Mouse (Mus musculus) megakaryocyte-erythroid progenitor cell, adult 5-6 weeks (primary cell): ENCODE data around the gene Rccd1. TPM values are rescaled to one million over a fixed set of nuclear protein-coding genes. Genes with fewer than 3 reads are reported as not detected.

Experiments used
- ATAC-seq: replicated peaks from 2 replicates; pipeline ENCODE4 v1.8.0; 2016; ENCODE audit warnings: mild to moderate bottlenecking, inconsistent platforms; ENCODE audit not compliant: severe bottlenecking, poor library complexity, low FRiP score, low TSS enrichment
- total RNA-seq, 2 experiments: library from RNA; stranded (forward) in 1 of 2; stranded (reverse) in 1 of 2; fragments of 200-1000, 215-1000 nt in 1 of 2; fragments of >200 nt in 1 of 2; fragmentation: Nextera tagmentation in 1 of 2; gene quantifications; 2 replicates each; pipeline ENCODE4 v1.2.3; 2014 to 2017

Gene Rccd1
- total RNA-seq, 2 experiments from 2014 or later, result 20.4 to 22.7 TPM

DNA sequence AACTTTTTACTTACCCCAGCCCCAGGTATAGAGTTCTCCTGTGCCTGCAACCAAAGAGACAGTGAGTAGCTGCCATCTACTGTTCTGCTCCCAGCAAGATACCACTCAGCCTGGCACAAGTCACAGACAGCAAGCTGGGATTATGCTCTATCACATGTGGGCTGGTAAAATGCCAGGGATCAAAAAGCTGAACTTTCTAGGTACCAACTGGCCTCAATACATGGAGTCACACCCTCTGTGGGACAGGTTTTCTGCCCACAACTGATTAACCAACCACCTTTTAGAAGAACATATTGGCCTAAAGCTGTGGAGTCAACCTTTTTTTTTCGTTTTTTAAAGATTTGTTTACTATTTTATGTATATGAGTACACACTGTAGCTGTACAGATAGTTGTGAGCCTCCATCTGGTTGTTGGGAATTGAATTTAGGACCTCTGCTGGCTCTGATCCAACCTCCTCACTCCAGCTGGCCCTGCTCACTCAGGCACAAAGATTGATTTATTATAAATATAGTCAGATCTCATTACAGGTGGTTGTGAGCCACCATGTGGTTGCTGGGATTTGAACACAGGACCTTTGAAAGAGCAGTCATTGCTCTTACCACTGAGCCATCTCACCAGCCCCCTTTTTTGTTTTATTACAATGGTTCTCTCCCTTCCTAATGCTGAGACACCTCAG, 6.7 kb downstream of the Rccd1 start:
- ATAC-seq, result peak; percentile 51

DNA sequence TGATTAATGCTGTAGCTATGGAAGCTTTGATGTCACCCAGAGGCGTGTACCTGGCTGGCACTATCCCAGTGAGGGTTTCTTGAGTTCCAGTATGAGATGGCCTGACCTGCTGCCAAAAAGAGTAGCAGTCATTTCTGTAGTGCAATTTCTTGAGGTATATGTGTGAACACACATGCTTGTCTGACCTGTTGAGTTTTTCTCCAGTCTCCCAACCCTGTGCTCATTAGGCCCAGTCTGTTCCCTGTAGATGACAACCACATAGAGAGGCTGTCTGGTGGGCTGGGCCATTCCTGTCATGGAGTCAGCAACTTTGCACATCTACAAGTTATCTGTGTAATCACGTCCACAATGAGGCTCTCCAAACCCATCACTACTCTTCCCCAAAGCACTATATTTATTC, 8.5 kb downstream of the Rccd1 start:
- no peak for ATAC-seq

DNA sequence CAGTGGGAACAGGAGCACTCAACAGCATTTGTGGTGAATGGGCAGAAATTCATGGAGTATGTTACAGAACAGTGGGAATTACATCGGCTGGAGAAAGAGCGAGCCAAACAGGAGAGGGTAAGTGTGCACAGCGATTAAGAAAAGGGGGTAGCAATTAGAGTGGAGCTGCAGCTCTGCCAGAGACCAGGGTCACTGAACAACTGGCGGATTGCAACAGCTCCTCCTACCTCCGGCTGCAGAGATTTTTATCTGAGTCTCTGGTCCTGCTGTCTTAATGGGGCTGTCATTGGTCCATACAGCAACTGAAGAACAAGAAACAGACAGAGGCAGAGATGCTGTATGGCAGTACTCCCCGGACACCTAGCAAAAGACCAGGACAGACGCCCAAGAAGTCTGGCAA, 13.5 kb downstream of the Rccd1 start:
- ATAC-seq, result no peak

DNA sequence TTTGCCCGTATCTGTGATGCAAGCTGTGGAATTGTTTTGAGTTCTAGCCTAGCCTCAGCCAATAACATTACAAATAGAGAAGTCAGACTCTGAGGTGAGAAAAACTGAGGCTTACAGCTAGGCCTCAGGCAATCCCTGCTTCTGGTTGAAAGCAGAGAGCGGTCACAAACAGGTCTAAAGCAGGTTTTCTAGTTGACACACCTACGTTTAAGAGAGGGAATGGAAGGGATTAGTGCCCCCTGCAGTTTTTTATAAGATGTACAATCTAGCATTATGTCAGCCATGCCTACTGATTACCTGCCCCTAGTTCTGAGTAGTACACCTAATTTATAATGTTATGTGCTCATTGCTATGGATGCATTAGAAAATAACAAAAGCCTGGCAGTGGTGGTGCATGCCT, 16.5 kb downstream of the Rccd1 start:
- ATAC-seq, result no peak

DNA sequence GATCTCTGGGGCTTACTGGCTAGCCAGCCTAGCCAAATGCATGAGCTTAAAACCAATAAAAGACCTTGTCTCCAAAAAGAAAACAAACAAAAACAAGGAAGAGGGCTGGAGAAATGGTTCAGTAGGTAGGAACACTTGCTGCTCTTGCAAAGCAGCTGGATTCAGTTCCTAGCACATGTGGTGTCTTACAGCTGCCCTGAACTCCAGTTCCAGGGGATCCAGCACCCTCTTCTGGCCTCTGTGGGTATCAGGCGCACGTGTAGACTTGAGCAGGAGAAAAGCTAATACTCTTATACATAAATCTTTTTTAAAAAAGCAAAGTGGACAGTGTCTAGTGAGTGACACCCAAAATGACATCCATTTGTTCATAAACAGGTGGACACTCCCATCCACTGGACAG, 22.7 kb downstream of the Rccd1 start:
- ATAC-seq, result no peak

DNA sequence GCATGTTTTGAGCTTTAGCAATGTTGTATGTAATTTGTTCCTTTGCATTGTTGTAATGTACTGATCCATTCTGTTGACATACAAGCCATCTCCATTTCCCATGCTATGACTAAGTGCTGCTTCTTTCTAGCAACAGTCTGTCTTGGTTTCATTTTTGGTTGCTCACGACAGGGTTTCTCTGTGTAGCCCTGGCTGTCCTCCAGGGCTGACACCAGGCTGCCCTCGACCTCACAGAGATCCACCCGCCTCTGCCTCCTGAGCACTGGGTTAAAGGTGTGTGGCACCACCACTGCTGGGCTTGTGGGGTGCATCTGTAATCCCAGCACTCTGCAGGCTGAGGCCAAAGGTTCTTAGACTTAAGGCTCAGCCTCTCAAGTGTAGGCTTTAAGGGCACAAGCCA, 24.7 kb downstream of the Rccd1 start:
- ATAC-seq, result no peak

DNA sequence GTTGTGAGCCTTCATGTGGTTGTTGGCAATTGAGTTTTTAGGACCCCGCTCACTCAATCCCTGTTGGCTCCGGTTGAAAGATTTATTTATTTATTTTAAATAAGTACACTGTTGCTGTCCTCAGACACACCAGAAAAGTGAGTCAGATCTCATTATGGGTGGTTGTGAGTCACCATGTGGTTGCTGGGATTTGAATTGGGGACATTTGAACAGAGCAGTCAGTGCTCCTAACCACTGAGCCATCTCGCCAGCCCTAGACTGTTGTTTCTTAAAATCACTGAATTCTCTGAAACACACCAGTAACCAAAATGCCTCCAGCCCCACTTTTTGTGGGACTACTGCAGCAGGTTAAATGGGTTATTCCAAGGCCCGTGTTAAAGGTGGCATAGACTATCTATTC, 25.5 kb downstream of the Rccd1 start:
- no peak for ATAC-seq

DNA sequence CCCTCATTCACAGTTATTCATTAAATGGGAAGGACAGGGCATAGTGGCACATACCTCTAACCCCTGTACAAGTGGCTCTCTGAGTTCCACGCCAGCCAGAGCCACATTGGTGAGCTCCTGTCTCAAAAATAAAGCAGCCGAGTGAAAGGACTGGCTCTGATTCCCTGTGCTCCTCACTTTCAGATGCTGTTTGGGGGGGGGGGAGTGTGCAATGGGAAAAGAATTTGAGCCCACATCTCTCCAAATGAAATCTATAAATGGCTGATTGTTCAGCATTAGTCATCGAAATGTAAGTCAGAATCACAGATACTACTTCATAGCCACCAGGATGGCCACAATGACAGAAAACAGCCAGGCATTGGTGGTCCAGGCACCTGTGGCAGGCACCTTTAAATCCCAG, 27.2 kb downstream of the Rccd1 start:
- no peak for ATAC-seq

DNA sequence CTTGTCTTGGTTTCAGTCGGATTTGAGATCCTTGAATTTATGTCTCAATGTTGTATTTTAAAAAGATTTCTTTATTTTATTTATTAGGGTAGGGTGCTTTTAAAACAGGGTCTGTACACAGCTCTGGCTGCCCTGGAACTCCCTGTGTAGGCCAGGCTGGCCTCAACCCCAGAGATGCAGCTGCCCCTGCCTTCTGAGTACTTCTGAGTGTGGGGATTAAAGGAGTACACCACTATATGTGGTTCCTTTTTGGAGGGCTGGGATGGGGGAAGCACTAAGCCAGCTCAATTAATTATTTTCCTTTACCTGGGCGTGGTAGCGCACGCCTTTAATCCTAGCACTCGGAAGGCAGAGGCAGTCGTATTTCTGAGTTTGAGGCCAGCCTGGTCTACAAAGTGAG, 27.8 kb downstream of the Rccd1 start:
- no peak for ATAC-seq

DNA sequence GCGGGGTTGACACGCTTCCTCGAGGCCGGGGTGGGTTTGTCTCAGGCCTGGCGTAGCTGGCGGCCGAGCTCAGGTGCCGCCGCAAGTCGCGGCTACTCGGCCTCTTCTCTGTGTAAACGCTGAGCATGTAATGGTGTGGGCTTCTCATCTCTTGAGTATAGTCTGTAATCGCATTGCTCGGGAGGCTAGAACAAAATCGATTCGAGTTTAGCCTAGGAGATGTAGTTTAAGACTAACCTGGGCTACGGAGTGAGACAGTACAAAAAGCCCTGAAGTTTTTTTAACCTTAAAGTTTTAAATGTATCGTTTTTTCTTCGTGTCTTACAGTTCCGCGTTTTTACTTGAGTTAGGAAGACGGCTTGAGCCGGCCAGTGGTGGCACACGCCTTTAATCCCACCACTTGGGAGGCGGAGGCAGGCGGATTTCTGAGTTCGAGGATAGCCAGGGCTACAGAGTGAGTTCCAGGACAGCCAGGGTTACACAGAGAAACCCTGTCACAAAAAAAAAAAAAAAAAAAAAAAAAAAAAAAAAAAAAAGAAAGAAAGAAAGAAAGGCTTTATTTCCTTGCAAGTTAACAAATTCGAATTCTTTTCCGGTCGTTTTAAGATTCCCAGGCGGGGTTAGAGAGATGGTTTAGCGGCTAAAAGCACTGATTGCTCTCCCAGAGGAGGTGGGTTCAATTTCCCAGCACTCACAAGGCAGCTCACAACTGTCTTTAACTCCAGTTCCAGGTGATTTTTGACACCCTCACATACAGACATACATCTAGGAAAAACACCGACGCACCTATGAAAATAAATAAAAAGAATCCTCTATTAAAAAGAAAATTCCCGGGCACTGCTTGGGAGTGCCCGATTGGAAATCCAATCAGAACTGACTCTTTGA, 29.2 kb downstream of the Rccd1 start:
- ATAC-seq, result no peak

DNA sequence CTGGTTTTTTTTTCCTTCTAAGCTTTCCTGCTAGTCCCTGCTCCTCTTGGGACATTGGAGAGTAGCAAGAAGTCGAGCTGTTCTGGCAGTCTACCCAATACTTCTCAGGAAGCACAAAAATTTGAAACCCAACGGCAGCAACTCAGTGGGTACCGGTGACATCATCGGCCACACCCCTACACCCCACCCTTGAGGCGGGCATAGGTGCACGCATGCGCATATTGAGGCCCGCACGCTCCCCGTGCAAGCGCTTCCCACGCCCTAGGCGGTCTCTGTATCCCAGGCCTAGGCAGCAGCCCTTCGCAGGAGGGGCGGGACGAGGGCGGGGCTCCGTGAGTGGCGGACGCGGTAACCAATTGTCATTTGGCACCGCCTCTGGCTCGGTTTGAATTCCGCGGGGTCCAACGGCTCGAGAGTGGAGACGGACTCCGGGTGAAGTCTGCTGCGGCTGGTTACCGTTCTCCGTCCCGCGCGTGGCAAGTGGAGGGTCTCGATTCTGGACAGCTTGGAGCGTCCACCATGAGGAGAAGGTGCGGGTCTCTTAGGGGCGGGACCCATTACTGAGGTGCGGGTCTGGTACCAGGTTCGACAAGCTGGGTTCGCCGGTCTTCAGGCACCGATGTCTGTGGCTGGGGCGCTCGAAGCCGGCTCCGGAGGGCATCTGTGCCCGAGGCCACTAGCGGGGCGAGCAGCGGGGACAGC, 30.0 kb downstream of the Rccd1 start, which contains the start of gene Prc1:
Gene Prc1 (plus strand): TSS at position 389 of the 702 bp plus-strand sequence.
- ATAC-seq, result peak; percentile 98

DNA sequence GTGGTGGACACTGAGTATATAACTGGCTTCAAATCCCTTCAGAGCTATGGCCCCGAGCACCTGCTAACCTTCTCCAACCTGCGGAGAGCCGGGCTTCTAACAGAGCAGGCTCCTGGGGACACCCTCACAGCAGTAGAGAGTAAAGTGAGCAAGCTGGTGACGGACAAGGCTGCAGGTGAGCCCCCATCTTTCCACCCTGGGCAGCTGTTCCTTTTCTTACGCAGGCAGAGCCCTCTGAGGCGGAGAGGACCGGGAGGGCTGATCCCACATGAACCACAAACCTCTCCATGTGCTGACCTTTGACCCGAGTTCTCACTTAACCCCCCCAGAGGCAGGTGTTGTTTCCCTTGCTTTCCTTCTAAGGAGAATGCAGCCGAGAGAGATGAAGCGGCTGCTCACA, 36.5 kb downstream of the Rccd1 start:
- ATAC-seq, result no peak

DNA sequence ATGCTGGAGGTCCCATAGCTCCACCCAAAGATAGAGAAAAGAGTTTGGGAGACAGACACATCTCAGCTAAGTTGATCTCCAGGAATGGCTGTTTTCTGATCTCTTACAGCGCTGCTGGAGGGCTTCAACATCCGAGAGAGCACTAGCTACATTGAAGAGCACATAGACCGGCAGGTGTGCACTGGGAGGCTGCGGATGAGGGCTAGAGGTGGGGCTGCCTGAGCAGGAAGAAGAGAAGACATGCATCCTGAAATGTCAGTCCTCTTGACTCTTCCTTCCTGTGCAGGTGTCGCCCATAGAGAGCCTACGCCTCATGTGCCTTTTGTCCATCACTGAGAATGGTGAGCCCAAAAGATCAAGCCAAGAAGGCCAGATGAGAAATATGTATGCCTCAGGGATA, 38.5 kb downstream of the Rccd1 start:
- no peak for ATAC-seq

DNA sequence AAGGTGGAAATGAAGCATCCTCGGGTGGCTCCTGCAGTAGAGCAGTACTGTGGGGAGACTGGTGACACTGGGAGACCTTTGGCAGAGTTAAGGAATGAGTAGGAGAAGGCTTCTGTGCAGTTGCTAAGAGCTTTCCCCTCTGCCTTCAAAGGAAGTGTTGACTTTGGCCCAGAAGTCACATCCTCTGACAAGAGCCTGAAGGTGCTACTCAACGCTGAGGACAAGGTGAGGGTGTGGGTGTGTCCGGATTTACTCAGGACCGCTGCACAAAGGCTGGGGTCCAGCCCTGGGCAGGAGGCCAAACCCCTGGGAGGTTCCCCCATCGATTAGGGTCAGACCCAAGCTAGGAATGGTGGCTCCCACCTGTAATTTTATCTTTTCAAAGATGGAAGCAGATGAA, 39.9 kb downstream of the Rccd1 start:
- no peak for ATAC-seq

DNA sequence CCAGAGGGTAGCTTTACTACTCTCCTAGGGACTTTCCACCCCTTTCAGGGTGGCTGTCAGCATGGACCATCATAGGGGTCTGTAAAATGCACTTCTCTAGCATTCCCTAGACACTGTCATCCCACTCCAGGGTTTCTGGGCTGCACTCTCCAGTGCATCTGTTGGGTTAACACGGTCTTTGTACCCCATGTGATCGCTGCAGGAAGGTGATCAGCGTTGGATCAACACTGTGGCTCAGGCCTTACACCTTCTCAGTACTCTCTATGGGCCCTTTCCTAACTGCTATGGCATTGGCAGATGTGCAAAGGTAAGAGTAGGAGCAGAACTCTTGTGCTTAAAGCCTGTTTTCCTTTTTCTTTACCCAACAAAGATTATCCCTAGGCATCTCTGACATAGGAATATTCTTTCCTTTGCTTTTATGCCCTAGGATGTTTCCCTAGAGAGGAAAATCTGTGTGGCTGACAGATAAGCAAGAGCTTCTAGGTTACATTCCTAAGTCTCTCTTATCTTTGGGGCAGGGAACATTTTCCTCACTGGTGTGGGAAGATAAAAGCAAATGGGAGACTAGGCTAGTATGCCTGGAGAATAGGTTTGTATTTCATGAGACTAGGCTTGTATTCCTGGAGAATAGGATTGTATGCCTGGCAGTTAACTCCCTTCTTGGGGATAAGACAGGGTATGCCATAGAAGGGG, 40.9 kb downstream of the Rccd1 start:
- no peak for ATAC-seq

DNA sequence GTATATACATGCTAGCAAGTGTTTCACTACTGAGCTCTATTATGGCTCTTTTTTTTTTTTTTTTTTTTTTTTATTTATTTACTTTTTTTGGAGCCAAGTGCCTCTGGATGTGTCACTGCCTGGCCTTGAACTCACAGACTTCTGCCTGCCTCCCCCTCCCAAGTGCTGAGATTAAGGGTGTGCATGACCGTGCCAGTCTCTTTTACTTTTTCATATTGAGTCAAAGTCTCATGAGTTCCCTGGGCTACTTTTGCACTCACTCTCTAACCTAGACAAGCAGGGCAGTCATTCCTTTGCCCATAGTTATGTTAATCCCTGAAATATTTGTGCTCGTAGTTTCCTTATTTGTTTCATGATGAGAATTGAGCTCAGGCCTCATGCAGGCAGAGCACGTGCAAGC, 42.6 kb downstream of the Rccd1 start:
- no peak for ATAC-seq

DNA sequence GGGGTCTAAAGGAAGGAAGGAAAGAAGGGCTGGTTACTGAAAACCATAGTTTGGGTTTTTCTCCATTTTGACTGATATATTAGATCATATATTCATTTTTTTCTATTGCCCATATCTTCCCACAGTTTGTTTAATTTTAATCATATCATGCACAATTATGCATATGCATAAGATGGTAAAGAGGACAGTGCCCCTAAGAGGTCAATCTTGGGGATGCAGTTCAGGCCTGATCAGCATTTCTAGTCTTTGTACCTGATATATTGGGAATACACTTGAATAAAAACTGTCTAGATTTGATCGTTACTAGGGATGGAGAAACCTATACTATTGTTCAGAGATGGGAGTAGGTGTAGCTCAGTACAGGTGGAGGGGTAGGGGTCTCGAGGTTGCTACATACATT, 43.3 kb downstream of the Rccd1 start:
- no peak for ATAC-seq

DNA sequence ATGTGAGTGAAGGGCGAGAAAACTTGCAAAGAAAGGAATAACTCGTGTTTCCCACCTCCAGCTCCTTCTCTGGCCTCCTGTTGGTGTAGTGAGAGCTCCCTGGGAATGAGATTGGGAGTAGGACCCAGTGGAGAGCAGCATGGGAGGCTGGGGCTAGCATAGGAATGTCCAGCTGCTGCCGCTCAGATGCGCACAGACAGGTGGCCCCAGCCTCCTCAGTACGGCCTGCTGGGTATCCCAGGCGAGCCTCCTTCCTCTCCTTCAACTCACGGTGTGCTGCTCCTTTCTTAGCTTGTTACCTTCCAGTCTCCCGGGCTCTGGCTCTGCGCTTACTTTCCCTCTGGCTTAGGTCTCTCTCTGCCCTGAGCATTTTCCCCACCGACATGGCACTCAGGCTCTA, 44.2 kb downstream of the Rccd1 start:
- no peak for ATAC-seq

DNA sequence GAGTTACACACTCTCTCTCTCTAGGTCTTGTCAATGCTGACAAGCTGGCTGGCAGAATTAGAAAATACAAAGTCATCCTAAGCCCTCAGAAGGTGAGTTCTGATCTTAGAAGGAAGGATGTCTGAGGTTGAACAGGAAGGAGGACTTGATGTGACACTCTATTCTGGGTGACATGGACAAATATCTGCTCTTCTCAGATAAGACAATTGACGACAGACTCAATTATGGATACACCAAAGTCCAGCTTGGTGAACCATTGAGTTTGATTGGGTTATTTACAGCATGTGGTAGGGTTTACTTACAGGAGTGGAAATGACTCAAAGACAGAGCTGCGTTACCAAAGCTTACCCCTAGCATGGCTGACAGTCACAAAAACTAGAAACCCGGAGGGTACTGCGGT, 47.9 kb downstream of the Rccd1 start:
- no peak for ATAC-seq

DNA sequence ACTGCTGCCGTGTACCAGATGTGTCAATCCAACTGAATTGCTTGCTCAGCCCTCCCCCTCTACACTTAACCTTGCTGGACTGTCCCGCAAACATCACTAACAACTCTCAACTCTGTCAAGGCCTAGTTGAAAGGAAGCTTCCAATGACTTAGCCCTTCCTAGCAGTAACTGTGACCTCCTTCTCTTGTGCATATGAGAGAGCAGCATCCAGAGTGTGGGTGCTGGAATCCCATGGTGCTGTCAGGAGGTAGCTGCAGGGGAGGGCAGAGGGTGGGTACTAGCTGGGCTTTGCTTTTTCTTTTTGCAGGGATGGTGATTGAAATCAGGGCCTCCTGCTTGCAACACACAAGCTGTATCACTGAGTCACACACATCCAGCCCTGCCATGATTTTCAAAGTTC, 50.8 kb downstream of the Rccd1 start:
- no peak for ATAC-seq
